In genomic region chr7:34913956-34914355, GRCm38 (mm10) we compare ENCODE assay signal across 18 mouse cellular contexts. TPM values are rescaled to one million over a fixed set of nuclear protein-coding genes. Genes with fewer than 3 reads are reported as not detected.
DNase-seq lines count a peak whose midpoint lies in the region; ATAC-seq and TF ChIP-seq lines count a peak whose summit lies in the region.
"Had no signal": no experiment of that assay in that cellular context is flagged by ENCODE, and none has a peak within 500 bp of the region (broad histone marks: within the 10 kb centered on the region; RNA-seq: fewer than 3 reads in every experiment).

No protein-coding gene starts in this region.

- H3K27me3 ChIP-seq in intestine, postnatal 0 days (replicated peaks; ENCODE audit: control insufficient read depth, insufficient read depth, low read length), result no peaks in the 10 kb centered on the region
- no peaks in the 10 kb centered on the region for H3K27me3 ChIP-seq in intestine, embryonic 16.5 days (replicated peaks; ENCODE audit: control insufficient read depth, insufficient read depth, low read length)
- H3K27me3 ChIP-seq in kidney, embryonic 15.5 days, result no peaks in the 10 kb centered on the region
- H3K27me3 ChIP-seq in liver, embryonic 11.5 days (replicated peaks; ENCODE audit: control insufficient read depth, insufficient read depth, low read length), result peaks cover 2% of the 10 kb centered on the region; the same call in 1 of the 2 replicates
- H3K27me3 ChIP-seq in liver, embryonic 12.5 days (replicated peaks), result peaks cover 10% of the 10 kb centered on the region
- no peaks in the 10 kb centered on the region for H3K27me3 ChIP-seq in small intestine, adult 2 months (ENCODE audit: control insufficient read depth, insufficient read depth, low read length)
- H3K27me3 ChIP-seq: embryonic facial prominence, embryonic 12.5 days; forebrain, embryonic 15.5 days; heart, embryonic 15.5 days had no signal

- H3K9me3 ChIP-seq in intestine, postnatal 0 days (ENCODE audit: control insufficient read depth), result no peaks in the 10 kb centered on the region
- H3K9me3 ChIP-seq in intestine, embryonic 16.5 days (ENCODE audit: control insufficient read depth, low read length), result no peaks in the 10 kb centered on the region
- H3K9me3 ChIP-seq in kidney, embryonic 15.5 days (replicated peaks), result no peaks in the 10 kb centered on the region
- no peaks in the 10 kb centered on the region for H3K9me3 ChIP-seq in liver, embryonic 11.5 days (ENCODE audit: control insufficient read depth, low read length)
- no peaks in the 10 kb centered on the region for H3K9me3 ChIP-seq in liver, embryonic 12.5 days (replicated peaks)
- H3K9me3 ChIP-seq: embryonic facial prominence, embryonic 12.5 days; forebrain, embryonic 15.5 days; heart, embryonic 15.5 days; hindbrain, embryonic 10.5 days had no signal

- no peak for TF ChIP-seq POLR2A in small intestine, adult 2 months (IDR thresholded peaks at IDR 0.05; ENCODE audit: low read depth, low read length)

- peak; percentile 63 to 70 for DNase-seq in kidney, adult 8-10 months
- DNase-seq in liver, embryonic 11.5 days (ENCODE audit: low spot score), result no peak
- DNase-seq: adrenal gland, postnatal 10 days; cerebellum, adult 11-12 months; cerebellum, adult 9-10 months; cerebellum, postnatal 25 days; gastrocnemius, postnatal 10 days; heart, adult 2 months had no signal

- 0 out of 2 replicates have a peak, but pooled peaks cover 3% of the 10 kb centered on the region for H3K4me1 ChIP-seq in intestine, postnatal 0 days (replicated peaks; ENCODE audit: control insufficient read depth, insufficient read depth, low read length)
- peaks cover 17% of the 10 kb centered on the region for H3K4me1 ChIP-seq in intestine, embryonic 16.5 days (ENCODE audit: control insufficient read depth, insufficient read depth, low read length)
- peaks cover 63% of the 10 kb centered on the region for H3K4me1 ChIP-seq in kidney, embryonic 15.5 days
- H3K4me1 ChIP-seq in liver, embryonic 11.5 days (replicated peaks; ENCODE audit: control insufficient read depth, insufficient read depth, low read length), result peaks cover 6% of the 10 kb centered on the region
- H3K4me1 ChIP-seq in liver, embryonic 12.5 days, result peaks cover 24% of the 10 kb centered on the region
- H3K4me1 ChIP-seq in small intestine, adult 2 months (ENCODE audit: control insufficient read depth, insufficient read depth, insufficient read length, low read length), result peaks cover 33% of the 10 kb centered on the region

- TF ChIP-seq CTCF in intestine, postnatal 0 days (IDR thresholded peaks at IDR 0.05; ENCODE audit: low read depth), result no peak
- TF ChIP-seq CTCF in small intestine, adult 2 months (IDR thresholded peaks at IDR 0.05; ENCODE audit: extremely low read depth, insufficient read length, insufficient replicate concordance, low read depth, low read length), result no peak

- H3K36me3 ChIP-seq in intestine, postnatal 0 days (ENCODE audit: control insufficient read depth, insufficient read depth), result no peaks in the 10 kb centered on the region
- H3K36me3 ChIP-seq in intestine, embryonic 16.5 days (ENCODE audit: control insufficient read depth, insufficient read depth, low read length), result no peaks in the 10 kb centered on the region
- H3K36me3 ChIP-seq in kidney, embryonic 15.5 days, result no peaks in the 10 kb centered on the region
- H3K36me3 ChIP-seq in liver, embryonic 11.5 days (ENCODE audit: control insufficient read depth, insufficient read depth, low read length), result no peaks in the 10 kb centered on the region
- no peaks in the 10 kb centered on the region for H3K36me3 ChIP-seq in liver, embryonic 12.5 days
- 0 out of 2 replicates have a peak, but pooled peaks cover 6% of the 10 kb centered on the region for H3K36me3 ChIP-seq in small intestine, adult 2 months (ENCODE audit: control insufficient read depth, insufficient read depth, low read length)
- H3K36me3 ChIP-seq: embryonic facial prominence, embryonic 12.5 days; forebrain, embryonic 15.5 days; heart, embryonic 15.5 days; hindbrain, embryonic 10.5 days had no signal

- no peak overlapping the region for H3K4me3 ChIP-seq in intestine, postnatal 0 days (ENCODE audit: low read depth, low read length)
- H3K4me3 ChIP-seq in intestine, embryonic 16.5 days (ENCODE audit: low read length), result no peak overlapping the region
- no peak overlapping the region for H3K4me3 ChIP-seq in kidney, embryonic 15.5 days (replicated peaks)
- no peak overlapping the region for H3K4me3 ChIP-seq in liver, embryonic 11.5 days (ENCODE audit: low read depth, low read length)
- H3K4me3 ChIP-seq in liver, embryonic 12.5 days, result no peak overlapping the region
- H3K4me3 ChIP-seq in small intestine, adult 2 months (ENCODE audit: low read depth, low read length), result peak overlapping the region; percentile 42
- H3K4me3 ChIP-seq: forebrain, embryonic 15.5 days; heart, adult 2 months; hindbrain, embryonic 10.5 days had no signal

- 75% methylated on average over 9 of the region's 9 CpGs for WGBS in intestine, postnatal 0 days
- 88% methylated on average over 9 of the region's 9 CpGs for WGBS in intestine, embryonic 16.5 days
- 86% methylated on average over 9 of the region's 9 CpGs for WGBS in kidney, embryonic 15.5 days
- WGBS in liver, embryonic 11.5 days, result 90% methylated on average over 9 of the region's 9 CpGs
- WGBS in liver, embryonic 12.5 days (ENCODE audit: insufficient replicate concordance), result 79% methylated on average over 9 of the region's 9 CpGs
- 77% methylated on average over 9 of the region's 9 CpGs for WGBS in small intestine, adult 2 months

- peak overlapping the region; percentile 73; the same call in 1 of the 2 replicates for H3K4me2 ChIP-seq in intestine, postnatal 0 days (replicated peaks; ENCODE audit: low read depth)
- H3K4me2 ChIP-seq in intestine, embryonic 16.5 days (ENCODE audit: low read depth, low read length), result no peak overlapping the region
- no peak overlapping the region for H3K4me2 ChIP-seq in kidney, embryonic 15.5 days
- H3K4me2 ChIP-seq in liver, embryonic 11.5 days, result no peak overlapping the region
- H3K4me2 ChIP-seq in liver, embryonic 12.5 days, result no peak overlapping the region
- H3K4me2 ChIP-seq: forebrain, embryonic 15.5 days; heart, embryonic 11.5 days had no signal

- no peak overlapping the region for H3K9ac ChIP-seq in intestine, postnatal 0 days (ENCODE audit: low read depth, low read length)
- no peak overlapping the region for H3K9ac ChIP-seq in intestine, embryonic 16.5 days (ENCODE audit: low read depth, low read length)
- H3K9ac ChIP-seq in kidney, embryonic 15.5 days, result no peak overlapping the region
- H3K9ac ChIP-seq in liver, embryonic 11.5 days (ENCODE audit: low read depth, low read length), result peak overlapping the region; percentile 8; the same call in 1 of the 2 replicates
- H3K9ac ChIP-seq in liver, embryonic 12.5 days, result no peak overlapping the region
- H3K9ac ChIP-seq: embryonic facial prominence, embryonic 12.5 days; forebrain, embryonic 15.5 days; heart, embryonic 15.5 days had no signal

- no peak overlapping the region for H3K27ac ChIP-seq in intestine, postnatal 0 days (ENCODE audit: low read depth, low read length)
- no peak overlapping the region for H3K27ac ChIP-seq in intestine, embryonic 16.5 days (ENCODE audit: low read length)
- H3K27ac ChIP-seq in kidney, embryonic 15.5 days, result no peak overlapping the region
- H3K27ac ChIP-seq in liver, embryonic 11.5 days (ENCODE audit: low read depth, low read length), result no peak overlapping the region
- H3K27ac ChIP-seq in liver, embryonic 12.5 days, result no peak overlapping the region
- peak overlapping the region; percentile 80; the same call in 1 of the 2 replicates for H3K27ac ChIP-seq in small intestine, adult 2 months (ENCODE audit: insufficient read depth, low read depth, low read length)
- H3K27ac ChIP-seq: embryonic facial prominence, embryonic 12.5 days; forebrain, embryonic 15.5 days; heart, adult 2 months; heart, embryonic 15.5 days; hindbrain, embryonic 10.5 days had no signal

- no peak for ATAC-seq in intestine, postnatal 0 days
- ATAC-seq in intestine, embryonic 16.5 days, result no peak
- no peak for ATAC-seq in kidney, embryonic 15.5 days (replicated peaks; ENCODE audit: low FRiP score)
- ATAC-seq in liver, embryonic 11.5 days (replicated peaks; ENCODE audit: low FRiP score), result no peak
- ATAC-seq in liver, embryonic 12.5 days, result no peak
- ATAC-seq: forebrain, embryonic 15.5 days had no signal

RNA-seq across cellular contexts. Expression of gene Pepd, which starts 1.8 kb away (rescaled TPM):
- polyA plus RNA-seq in intestine, postnatal 0 days (2015; fragmentation: Nextera tagmentation; extraction: Ambion mirVana), result 178 and 192 TPM in 2 replicates
- 125 and 135 TPM in 2 replicates for polyA plus RNA-seq in intestine, embryonic 16.5 days (2015; fragmentation: Nextera tagmentation; extraction: Ambion mirVana)
- polyA plus RNA-seq in kidney, embryonic 15.5 days (2015; fragmentation: Nextera tagmentation; extraction: Ambion mirVana), result 115 and 117 TPM in 2 replicates
- 53.4 and 55.7 TPM in 2 replicates for polyA plus RNA-seq in liver, embryonic 11.5 days (2014; fragmentation: Nextera tagmentation; extraction: Ambion mirVana)
- 45.4 and 49.6 TPM in 2 replicates for polyA plus RNA-seq in liver, embryonic 12.5 days (2016; fragmentation: Nextera tagmentation; extraction: Ambion mirVana)
- polyA plus RNA-seq in small intestine, adult 2 months (2012; rRNA removed), result 193 and 1,106 TPM in 2 replicates
